Mouse (Mus musculus) adrenal gland, postnatal 14 days (tissue): Measurements from ENCODE around the gene Khdc1b. TPM values are rescaled to one million over a fixed set of nuclear protein-coding genes. Genes with fewer than 3 reads are reported as not detected.
A peak's percentile ranks its signal among the peaks of the same experiment; 100 is the strongest.
"Not testable (repeated sequence)": the region's sequence is repeated elsewhere in the genome, so short reads cannot be mapped to it uniquely, and the experiment has no call there.

ENCODE experiments used
- DNase-seq: peaks from one replicate; pipeline ENCODE4 v3.0.0; 2021; ENCODE audit warnings: mixed read lengths
- long read RNA-seq, 2 experiments: library from polyadenylated mRNA; stranded (forward); transcript quantifications; one replicate each; pipeline ENCODE4 v2.0.0; 2021
- total RNA-seq: library from RNA; stranded (reverse); gene quantifications from 2 replicates; pipeline ENCODE4 v1.2.3, GENCODE M21; 2021

The Khdc1b gene
- not detected in 2 replicates for total RNA-seq
- long read RNA-seq, experiment 1, result 0 reads
- long read RNA-seq, experiment 2, result 0 reads

GRCm38 (mm10) chr1:21383256-21383655, at the start of gene Khdc1b:
Khdc1b (plus strand) TSS chr1:21383556.
- DNase-seq, result no peak

DNA sequence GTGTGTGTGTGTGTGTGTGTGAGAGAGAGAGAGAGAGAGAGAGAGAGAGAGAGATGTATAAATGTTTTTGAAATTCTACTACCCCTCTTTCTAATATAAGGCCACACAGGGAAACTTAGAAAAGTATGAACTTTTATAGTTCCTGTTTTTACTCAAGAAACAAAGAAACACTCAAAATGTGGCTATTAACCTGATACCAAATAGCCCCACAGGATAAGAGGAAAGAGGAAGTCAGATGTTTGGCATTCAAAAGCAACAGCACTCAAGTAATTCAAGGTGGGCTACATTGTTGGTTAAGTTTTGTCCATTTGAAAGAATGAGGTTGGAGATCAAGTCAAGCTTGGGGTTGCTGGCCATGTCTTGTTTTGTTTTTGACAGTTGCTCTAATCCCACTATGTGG, 47.5 kb upstream of the Khdc1b start:
- DNase-seq, result no peak

DNA sequence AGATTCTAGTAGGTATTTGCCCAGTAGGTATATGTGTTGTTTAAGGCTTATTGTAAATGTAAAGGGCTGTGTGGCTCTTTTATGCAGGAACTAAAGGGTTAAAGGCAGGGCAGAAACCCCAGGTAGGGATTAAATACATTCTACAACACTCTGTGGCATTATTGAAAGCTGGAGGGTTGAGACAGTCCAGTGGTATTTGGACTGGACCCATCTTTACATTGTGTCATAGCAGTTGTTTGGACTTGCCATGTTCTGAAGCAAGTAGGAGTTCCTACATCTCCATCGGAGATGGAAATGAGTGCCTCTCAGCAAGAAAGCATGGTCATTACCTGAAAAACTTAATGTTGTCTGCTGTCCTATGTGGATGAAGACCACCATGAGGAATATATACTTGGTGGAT, 42.6 kb upstream of the Khdc1b start:
- DNase-seq, result no peak

- peak; percentile 65 for DNase-seq
These were observed 39.1 kb upstream of the Khdc1b start for GRCm38 (mm10) chr1:21344253-21344652.

GRCm38 (mm10) chr1:21344752-21345151, 38.6 kb upstream of the Khdc1b start:
- DNase-seq, result not testable (repeated sequence)

- no peak for DNase-seq
These were observed 34.0 kb upstream of the Khdc1b start, which contains the start of gene Khdc1a for GRCm38 (mm10) chr1:21349341-21349740. Khdc1a (plus strand) TSS chr1:21349641.

GRCm38 (mm10) chr1:21368031-21368430, 15.3 kb upstream of the Khdc1b start, which contains the start of gene Khdc1c:
Khdc1c (plus strand) TSS chr1:21368331.
- DNase-seq, result not testable (repeated sequence)

DNA sequence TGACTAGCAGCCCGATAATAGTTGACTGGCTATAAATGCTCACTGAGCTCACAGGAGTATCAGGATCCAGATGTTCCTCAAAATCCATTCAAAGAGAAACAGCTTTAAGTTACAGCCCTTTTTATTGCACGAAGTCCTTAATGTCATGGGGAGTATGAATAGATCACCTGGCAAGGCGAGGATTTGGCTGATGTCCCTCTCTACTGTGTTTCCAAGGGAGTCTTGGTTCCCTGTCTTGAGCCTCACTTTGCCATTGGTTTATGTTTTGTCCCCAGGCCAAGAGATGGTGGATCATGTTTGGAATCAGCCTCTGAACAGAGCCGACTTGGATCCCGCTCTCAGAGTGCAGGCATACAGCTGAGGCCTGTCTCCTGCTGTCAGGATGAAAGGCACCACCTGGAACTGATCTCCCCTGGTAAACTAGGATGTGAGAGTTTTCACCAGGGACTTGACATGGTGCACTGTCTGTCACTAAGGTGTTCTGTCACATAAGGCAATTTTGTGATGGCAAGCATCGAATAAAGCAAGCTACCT, 7.8 kb downstream of the Khdc1b start:
- no peak for DNase-seq

DNA sequence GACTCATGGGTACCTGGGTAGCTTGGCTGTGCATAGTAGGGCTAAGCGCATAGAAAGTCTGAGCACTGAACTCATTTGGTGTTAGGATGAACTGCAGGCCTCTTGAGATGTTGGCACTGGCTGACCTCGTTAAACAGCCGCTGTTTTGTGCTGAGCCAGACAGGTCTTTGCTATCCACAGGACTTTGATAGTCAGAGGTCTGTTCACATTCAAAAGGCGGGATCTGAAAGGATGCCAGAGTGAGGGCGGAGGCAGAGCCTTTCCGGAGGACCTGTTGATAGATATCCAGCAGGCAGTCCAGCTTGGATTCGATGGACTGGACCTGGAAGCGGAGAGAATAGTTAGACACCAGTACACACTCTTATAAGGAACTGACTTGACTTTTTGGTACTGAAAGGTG, 19.4 kb downstream of the Khdc1b start:
- no peak for DNase-seq

GRCm38 (mm10) chr1:21407266-21407665, 23.9 kb downstream of the Khdc1b start:
- no peak for DNase-seq

GRCm38 (mm10) chr1:21411331-21412196, 28.2 kb downstream of the Khdc1b start:
- DNase-seq, result peak; percentile 49

DNA sequence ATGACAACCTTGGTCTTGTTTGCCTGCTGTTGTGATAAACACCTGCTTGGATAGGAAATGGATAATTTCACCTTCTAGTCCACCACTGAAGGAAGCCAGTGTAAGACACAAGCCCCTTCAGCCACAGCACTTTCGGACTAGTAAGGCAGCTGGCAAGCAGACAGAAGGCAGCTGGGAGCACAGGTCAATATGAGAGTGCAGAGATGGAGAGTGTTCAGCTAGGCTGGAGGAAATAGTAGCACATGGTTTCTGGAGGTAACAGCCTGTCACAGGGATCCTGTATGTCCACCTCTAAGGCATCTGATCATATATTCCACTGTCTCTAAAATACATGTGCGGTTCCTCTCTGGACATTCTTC, 28.8 kb downstream of the Khdc1b start:
- no peak for DNase-seq

- DNase-seq, result no peak
These were observed 36.0 kb downstream of the Khdc1b start for GRCm38 (mm10) chr1:21419370-21419769.

DNA sequence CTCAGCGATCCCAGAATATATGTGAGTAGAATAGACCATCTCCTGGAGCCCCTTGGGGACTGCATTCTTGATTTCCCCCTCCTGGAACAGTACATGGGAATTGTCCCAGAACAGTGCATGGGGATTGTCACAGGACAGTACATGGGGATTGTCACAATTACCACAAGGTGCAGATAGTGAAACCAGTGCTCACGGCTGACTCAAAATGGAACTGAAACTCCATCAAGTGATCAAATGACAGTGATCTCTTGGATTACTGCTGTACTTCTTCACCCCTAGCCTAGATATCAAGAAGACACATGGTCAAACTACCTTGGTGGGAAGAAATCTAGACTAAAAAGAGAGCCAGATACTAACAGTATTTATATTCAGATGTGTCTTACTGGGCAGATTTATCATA, 42.3 kb downstream of the Khdc1b start:
- DNase-seq, result no peak

DNA sequence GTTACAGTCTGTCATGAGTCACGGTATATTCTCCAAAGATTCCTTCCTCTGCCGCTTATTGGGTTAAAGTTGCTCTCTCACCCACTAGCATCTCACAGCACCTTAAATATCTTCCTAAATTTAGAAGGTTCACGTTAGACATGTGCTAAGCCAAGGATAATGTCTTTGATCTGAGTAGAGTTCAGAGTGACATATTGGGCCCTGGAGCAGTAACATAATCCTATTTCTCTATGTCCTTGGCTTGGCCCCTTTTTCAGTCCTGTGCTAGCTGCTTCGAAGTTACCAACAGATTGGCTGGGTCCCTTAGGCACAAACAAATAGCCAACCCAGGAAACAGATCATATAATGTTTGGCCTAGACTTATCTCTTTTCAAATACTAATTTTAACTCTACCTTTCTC, 44.7 kb downstream of the Khdc1b start:
- no peak for DNase-seq

- DNase-seq, result no peak
These were observed 48.3 kb downstream of the Khdc1b start for GRCm38 (mm10) chr1:21431666-21432065.

DNA sequence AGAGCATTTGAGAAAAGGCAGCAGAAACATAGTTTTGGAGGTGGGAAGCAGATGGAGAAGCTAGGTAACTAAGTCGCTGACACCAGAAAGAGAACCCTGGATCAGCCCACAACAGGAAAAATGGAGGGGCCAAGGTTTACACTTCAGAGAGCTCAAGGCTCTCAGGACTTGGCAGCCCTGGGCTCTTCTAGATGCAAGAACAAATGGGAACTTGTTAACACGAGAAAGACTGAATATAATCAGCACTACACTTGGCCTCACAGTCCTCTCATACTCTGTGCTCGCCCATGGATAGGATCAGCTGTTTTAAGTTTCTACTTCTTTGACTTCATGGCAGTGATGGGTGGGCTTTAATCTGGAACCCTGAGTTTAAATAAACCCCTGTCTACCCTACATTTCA, 51.5 kb downstream of the Khdc1b start:
- DNase-seq, result no peak

Other genes with a start within 250 kb of the Khdc1b start
- 4.4 and 4.8 TPM in 2 replicates for gene Tmem14a, start 165.0 kb upstream of the Khdc1b start, total RNA-seq
- gene Gsta3, start 143.0 kb upstream of the Khdc1b start, total RNA-seq, result 16.1 and 88.9 TPM in 2 replicates
- gene Khdc1a, start 33.9 kb upstream of the Khdc1b start, total RNA-seq, result not detected in 2 replicates
- not detected in 2 replicates for gene Khdc1c, start 15.2 kb upstream of the Khdc1b start, total RNA-seq